Mouse (Mus musculus) embryo, embryonic 9.5 days (tissue): ENCODE data around the gene Dffa.
A peak's percentile ranks its signal among the peaks of the same experiment; 100 is the strongest.

Experiments
- DNase-seq: peaks from one replicate; pipeline ENCODE4 v3.0.0-alpha.2; 2017; ENCODE audit errors: extremely low spot score

Gene Dffa

GRCm38 (mm10) chr4:149103875-149104561 lies at the start of gene Dffa:
Gene Dffa (plus strand): TSS chr4:149104146.
- peak; percentile 92 for DNase-seq

DNA sequence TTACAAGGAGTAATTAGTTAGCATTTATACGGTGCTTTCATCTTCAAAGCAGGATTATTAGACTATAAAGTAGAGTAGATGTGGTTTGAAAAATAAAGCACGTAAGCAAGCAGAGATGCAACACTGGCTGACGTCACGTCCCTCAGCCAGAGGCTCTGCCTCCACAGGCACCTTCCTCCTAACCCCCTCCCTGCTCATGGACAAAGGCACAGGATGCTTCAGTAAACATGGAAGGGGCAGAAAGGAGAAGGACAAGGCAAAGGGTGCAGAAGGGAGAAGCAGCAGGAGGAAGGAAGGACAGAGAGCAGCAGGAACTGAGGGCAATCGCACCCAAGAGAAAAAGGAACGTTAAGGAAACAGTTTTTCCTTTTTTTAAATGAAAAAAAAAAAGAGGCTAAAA lies 48.1 kb upstream of the Dffa start:
- no peak for DNase-seq

- DNase-seq, result no peak
Observed at GRCm38 (mm10) chr4:149056957-149057356, 47.0 kb upstream of the Dffa start.

GRCm38 (mm10) chr4:149057470-149057869 lies 46.5 kb upstream of the Dffa start:
- no peak for DNase-seq

GRCm38 (mm10) chr4:149058298-149058697 lies 45.6 kb upstream of the Dffa start:
- DNase-seq, result no peak

DNA sequence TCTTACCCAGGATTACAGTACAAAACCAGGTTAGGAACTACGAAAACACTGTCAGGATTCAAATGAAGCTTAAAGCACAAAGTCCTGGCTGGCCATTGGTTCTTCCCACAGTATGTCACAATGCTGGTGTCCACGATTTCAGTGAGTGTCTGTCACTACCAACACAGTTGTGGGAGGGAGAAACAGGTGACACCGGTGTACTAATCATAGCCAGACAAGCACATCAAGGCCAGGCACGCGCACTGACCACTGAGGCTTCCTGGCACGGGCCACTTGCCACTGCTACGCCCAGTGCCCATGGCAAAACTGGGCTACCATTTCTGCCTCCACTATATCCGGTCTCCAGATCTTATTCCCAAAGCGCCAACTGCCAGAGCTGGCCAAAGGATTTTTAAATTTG lies 44.2 kb upstream of the Dffa start:
- DNase-seq, result no peak

- no peak for DNase-seq
Observed at GRCm38 (mm10) chr4:149060621-149061431, 43.1 kb upstream of the Dffa start.

DNA sequence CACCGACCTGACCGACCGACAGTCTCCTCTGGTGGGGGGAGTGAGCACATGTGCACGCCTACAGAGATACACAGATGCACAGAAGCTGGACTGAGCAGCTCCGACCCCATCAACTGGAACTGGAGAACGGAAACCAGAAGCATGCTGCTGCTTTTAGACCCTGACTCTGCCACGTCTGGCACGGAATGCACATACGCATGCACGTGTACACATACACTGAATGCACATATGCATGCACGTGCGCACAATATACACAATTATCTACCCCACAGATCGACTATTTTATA lies 42.6 kb upstream of the Dffa start:
- no peak for DNase-seq

DNA sequence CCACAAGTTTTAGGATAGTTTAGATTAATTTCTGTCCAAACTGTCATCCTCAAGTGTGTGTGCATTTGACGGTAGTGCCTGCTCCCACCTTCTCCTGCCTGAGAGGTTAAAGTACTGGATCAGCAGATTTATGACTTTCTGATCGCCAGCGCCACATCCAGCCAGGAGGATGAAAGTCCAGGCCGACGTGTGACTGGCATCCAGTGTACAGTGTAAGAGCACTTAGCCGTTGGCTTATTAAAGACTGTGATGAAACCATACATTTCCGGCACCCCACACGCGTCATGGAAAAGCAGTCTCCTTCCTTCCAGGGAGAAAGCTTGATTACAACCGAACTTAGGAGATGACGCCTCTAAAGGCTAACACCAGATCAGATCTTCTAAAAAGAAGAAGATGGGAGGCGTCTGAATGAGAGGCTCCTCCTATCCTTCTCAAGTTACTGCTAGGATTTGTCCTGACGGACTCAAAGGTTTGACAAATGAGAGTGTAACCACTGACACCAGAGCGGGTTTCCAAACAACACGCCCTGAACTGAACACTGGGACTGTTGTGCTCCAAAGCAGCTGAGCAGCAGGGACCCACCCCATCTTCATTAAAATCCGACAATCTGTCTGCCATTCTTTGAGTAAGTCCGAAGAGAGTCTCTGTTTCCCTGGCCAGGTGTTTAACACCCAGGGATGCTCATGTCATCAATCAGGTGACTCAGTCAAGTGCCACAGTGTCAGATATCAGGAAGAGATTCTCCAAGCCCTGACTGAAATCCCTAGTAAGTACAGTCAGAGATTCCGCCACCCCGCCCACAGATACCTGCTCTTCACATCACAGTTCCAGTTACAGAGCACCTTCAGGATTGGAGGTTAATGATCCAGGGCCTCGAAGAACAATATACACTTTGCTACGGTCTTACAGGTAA lies 41.3 kb upstream of the Dffa start:
- no peak for DNase-seq

- DNase-seq, result no peak
Observed at GRCm38 (mm10) chr4:149064061-149064854, 39.7 kb upstream of the Dffa start.

DNA sequence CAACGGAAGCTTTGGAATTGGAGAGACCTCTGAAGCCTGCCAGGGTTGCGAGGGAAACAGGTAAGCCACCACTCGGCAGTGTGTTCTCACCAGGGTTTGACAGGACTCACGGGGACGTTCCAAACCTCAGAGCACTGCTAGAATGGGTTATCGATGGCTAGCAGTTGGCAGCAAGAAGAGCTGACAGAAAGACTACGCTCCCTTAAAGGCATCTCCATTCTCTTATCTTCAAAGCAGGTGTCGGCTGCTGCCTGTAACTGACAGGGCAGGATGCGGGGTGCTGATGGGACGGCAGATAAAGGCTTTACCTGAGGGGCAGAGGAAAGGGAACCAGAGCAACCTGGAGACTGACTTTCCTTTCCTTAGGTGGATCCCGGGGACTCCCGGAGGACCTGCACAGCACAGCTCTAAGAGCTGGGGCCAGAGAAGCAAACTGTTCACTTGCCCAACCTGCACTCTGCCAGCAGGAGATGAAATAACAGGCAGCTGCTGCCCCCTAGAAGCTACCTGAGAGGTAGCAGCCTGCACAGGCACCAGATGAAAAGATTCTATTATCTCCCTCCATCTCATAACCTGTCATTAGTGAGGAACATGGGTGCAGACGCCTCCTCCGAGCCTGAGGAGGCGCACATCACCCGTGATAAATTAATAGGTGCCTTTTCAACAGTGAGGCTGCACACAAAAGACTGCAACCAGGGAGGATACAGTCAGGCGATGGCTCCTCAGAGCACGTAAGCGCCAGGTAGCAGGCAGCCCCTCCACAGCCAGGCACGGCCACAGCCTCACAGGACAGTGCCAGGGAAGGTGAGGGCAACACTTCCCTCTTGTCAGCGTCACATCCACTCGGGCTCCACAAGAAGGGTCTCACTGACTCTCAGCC lies 37.0 kb upstream of the Dffa start:
- DNase-seq, result no peak

- DNase-seq, result no peak
Observed at GRCm38 (mm10) chr4:149075073-149075472, 28.9 kb upstream of the Dffa start.

GRCm38 (mm10) chr4:149075871-149076575 lies 27.9 kb upstream of the Dffa start:
- DNase-seq, result peak; percentile 74

- no peak for DNase-seq
Observed at GRCm38 (mm10) chr4:149078261-149078660, 25.7 kb upstream of the Dffa start.

- DNase-seq, result no peak
Observed at GRCm38 (mm10) chr4:149079629-149080028, 24.3 kb upstream of the Dffa start.

DNA sequence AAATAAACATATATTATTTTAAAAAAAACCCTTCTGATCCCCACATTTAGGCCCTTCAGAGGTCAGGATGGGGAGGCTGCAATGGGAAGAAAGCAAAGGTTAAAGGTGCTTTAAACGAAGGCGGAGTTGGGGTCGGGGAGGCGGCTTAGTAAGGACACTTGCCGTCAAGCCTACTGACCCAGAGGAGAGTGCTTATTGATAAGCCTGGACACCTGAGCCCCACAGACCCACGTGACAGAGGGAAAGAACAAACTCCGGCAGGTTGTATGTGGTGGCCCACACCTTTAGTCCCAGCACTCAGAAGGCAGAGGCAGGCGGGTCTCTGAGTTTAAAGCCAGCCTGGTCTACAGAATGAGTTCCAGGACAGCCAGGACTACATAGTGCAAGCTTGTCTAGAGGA lies 23.8 kb upstream of the Dffa start:
- DNase-seq, result no peak

- no peak for DNase-seq
Observed at GRCm38 (mm10) chr4:149081528-149081927, 22.4 kb upstream of the Dffa start.

DNA sequence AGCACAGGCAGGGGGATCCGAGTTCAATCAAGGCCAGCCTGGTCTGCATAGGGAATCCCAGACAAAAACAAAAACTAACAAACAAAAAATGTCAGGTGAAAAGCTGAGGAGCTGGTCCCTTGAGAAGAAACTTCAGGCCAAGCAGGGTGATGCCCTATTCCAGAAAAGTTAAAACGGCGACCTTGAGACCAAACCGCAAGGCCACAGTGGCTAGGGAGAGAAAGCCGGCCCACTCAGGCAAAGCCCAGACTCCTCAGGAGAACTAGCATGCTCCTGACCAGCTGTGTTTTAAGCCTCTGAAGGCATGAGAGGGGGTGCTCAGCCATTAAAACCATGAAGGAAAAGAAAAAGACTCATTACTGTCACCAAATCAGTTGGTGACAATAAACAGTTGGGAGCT lies 18.6 kb upstream of the Dffa start:
- no peak for DNase-seq

GRCm38 (mm10) chr4:149091364-149091763 lies 12.6 kb upstream of the Dffa start:
- DNase-seq, result no peak

- DNase-seq, result no peak
Observed at GRCm38 (mm10) chr4:149097956-149098355, 6.0 kb upstream of the Dffa start.
